18 mouse cellular contexts compared by ENCODE assay signal in the genomic region with DNA sequence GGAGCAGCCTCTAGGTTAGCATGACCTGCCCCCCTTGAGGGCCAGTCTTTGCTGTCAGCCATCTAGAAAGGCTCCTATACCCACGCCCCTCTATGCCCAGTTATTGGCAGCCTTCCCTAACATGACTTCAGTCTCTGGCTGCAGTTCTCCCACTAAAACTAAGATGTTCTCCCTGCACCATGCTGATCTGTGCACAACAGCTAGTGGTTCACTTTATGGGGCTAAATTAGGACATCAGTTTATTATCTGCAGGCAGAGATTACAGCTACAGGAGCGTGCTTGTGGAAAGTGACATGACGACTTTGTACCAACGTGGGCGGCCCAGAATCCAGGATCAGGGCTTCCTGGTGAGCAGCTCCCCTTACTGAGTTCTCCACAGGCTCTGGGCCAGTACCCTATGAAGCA.
A peak's percentile ranks its signal among the peaks of the same experiment; 100 is the strongest.
DNase-seq lines count a peak whose midpoint lies in the region; TF ChIP-seq lines count a peak whose summit lies in the region.
"Had no signal": no experiment of that assay in that cellular context is flagged by ENCODE, and none has a peak within 500 bp of the region (broad histone marks: within the 10 kb centered on the region; RNA-seq: fewer than 3 reads in every experiment).

No protein-coding gene starts in this region.

- no peak for DNase-seq in gastrocnemius, adult 2 months
- no peak for DNase-seq in gastrocnemius, postnatal 36 days
- DNase-seq in left cerebral cortex, postnatal 4 days: peak; percentile 36
- DNase-seq in left cerebral cortex, adult 8-10 months (ENCODE audit: low spot score in 2 of 2): no peak
- peak; percentile 25 for DNase-seq in brain, embryonic 14.5 days (ENCODE audit: low read depth)
- DNase-seq in cerebellum, postnatal 25 days: peak; percentile 46 to 58
- no peak for DNase-seq in heart, adult 8-10 months (ENCODE audit: low spot score)
- DNase-seq: adrenal gland, adult 8-10 months; embryo, embryonic 11 days; heart, postnatal 36 days; kidney, postnatal 25 days; lung, postnatal 36 days; right cerebral cortex, postnatal 4 days had no signal

- TF ChIP-seq POLR2A in brain, embryonic 14.5 days (IDR thresholded peaks at IDR 0.05; ENCODE audit: borderline replicate concordance, extremely low read depth, insufficient read depth, insufficient read length, poor library complexity, severe bottlenecking): no peak

- no peak overlapping the region for H3K4me3 ChIP-seq in gastrocnemius, adult 2 months
- H3K4me3 ChIP-seq: forebrain, embryonic 12.5 days; heart, embryonic 10.5 days; limb, embryonic 12.5 days; liver, embryonic 15.5 days; myocyte had no signal

- TF ChIP-seq CTCF in gastrocnemius, adult 2 months (IDR thresholded peaks at IDR 0.05): no peak
- TF ChIP-seq CTCF in brain, embryonic 14.5 days (IDR thresholded peaks at IDR 0.05; ENCODE audit: borderline replicate concordance, extremely low read depth, insufficient read depth, insufficient read length): no peak

- intact Hi-C loops in gastrocnemius, adult 2 months (cut with DNase I): no loop called here
- intact Hi-C loops in gastrocnemius, postnatal 36 days (cut with DNase I): no loop called here
- intact Hi-C loops in left cerebral cortex, postnatal 4 days (cut with DNase I): no loop called here

- H3K27ac ChIP-seq in gastrocnemius, adult 2 months: peak overlapping the region; percentile 61; the same call in 1 of the 2 replicates
- H3K27ac ChIP-seq: forebrain, embryonic 12.5 days; heart, embryonic 10.5 days; limb, embryonic 12.5 days; liver, embryonic 15.5 days had no signal

Comparison
In these comparisons a context has a peak if more than half of its experiments do, and no peak if none do; other contexts are left out.
1. DNase-seq: peak in left cerebral cortex, postnatal 4 days (single experiment), brain, embryonic 14.5 days (single experiment) and cerebellum, postnatal 25 days (2 of 2); none in gastrocnemius, adult 2 months (single experiment), gastrocnemius, postnatal 36 days (0 of 2), left cerebral cortex, adult 8-10 months (0 of 2) and heart, adult 8-10 months (single experiment).